Mouse (Mus musculus) stomach, embryonic 16.5 days (tissue): ENCODE data around the gene Cyb561. TPM values are rescaled to one million over a fixed set of nuclear protein-coding genes. Genes with fewer than 3 reads are reported as not detected.

Experiments
- ATAC-seq: fragments of 200-750 bp; cut with Nextera tagmentation; 2 replicates; pipeline ENCODE4 v1.8.0; 2017; ENCODE audit warnings: moderate number of reproducible peaks, moderate TSS enrichment; ENCODE audit not compliant: insufficient read depth, low FRiP score
- H3K27ac ChIP-seq: fragments of 300-500 bp; sonication (generic); 2 replicates; pipeline ENCODE4 v1.5.1; 2014; ENCODE audit warnings: low read length
- H3K27me3 ChIP-seq: fragments of 300-500 bp; sonication (generic); 2 replicates; pipeline ENCODE4 v1.6.1; 2014; ENCODE audit warnings: low read length, control low read depth, mixed read lengths; ENCODE audit not compliant: control insufficient read depth, insufficient read depth
- H3K36me3 ChIP-seq: fragments of 300-500 bp; sonication (generic); 2 replicates; pipeline ENCODE4 v1.6.1; 2014; ENCODE audit warnings: low read length; ENCODE audit not compliant: control insufficient read depth, insufficient read depth
- H3K4me1 ChIP-seq: fragments of 300-500 bp; sonication (generic); 2 replicates; pipeline ENCODE4 v1.6.1; 2014; ENCODE audit warnings: low read length, control low read depth, mixed read lengths; ENCODE audit not compliant: control insufficient read depth, insufficient read depth
- H3K4me2 ChIP-seq: fragments of 300-500 bp; sonication (generic); 2 replicates; pipeline ENCODE4 v1.6.1; 2014; ENCODE audit warnings: low read depth, low read length, mixed read lengths
- H3K4me3 ChIP-seq: fragments of 300-500 bp; sonication (generic); replicated peaks from 2 replicates; pipeline ENCODE4 v1.5.1; 2014; ENCODE audit warnings: mild to moderate bottlenecking, low read length
- H3K9ac ChIP-seq: fragments of 300-500 bp; sonication (generic); 2 replicates; pipeline ENCODE4 v1.6.1; 2014; ENCODE audit warnings: low read length
- H3K9me3 ChIP-seq: fragments of 300-500 bp; sonication (generic); replicated peaks from 2 replicates; pipeline ENCODE4 v1.6.1; 2016; ENCODE audit warnings: low read length, control low read depth; ENCODE audit not compliant: control insufficient read depth
- WGBS: fragments of 180-500 bp; shearing (Covaris S2); extraction: QIAGEN DNeasy Blood & Tissue Kit; methylation state at CpG from one replicate; pipeline ENCODE4 v1.1.7; 2014; 5-methylcytosine and 5-hydroxymethylcytosine counted together
- polyA plus RNA-seq: library from polyadenylated mRNA; unstranded; fragments of >200 nt; fragmentation: Nextera tagmentation; extraction: Ambion mirVana; gene quantifications from 2 replicates; pipeline ENCODE4 v1.2.1, GENCODE M21; 2015

Cyb561 gene
- polyA plus RNA-seq, 1 experiment from 2014 or later: 45.6 TPM

DNA sequence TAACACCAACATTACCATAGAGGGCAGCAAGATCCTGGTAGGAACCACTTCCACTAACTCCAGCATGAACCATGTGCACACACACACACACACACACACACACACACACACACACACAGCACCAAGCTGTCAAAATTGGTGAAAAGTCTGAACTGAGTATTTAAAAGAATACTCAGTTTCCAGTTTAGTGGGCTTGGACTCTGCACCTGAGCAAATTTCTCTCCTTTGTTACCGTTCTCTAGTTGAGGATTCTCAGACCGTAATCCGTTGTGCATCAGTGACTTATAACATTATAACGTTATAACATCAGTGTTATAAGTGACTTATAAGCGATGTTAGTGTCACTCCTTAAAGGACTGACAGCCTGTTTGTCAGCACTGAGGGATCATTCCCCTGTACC is 22.5 kb upstream of the Cyb561 start:
- Histone ChIP-seq H3K27me3 (no peaks in the 10 kb centered on the region), H3K9ac (no peak overlapping the region), H3K27ac (no peak overlapping the region), H3K4me2 (no peak overlapping the region), H3K4me1 (no peaks in the 10 kb centered on the region), H3K4me3 (no peak overlapping the region), H3K9me3 (no peaks in the 10 kb centered on the region), H3K36me3 (no peaks in the 10 kb centered on the region)
- 92% methylated on average over 5 of the region's 5 CpGs for WGBS
- ATAC-seq: no peak

DNA sequence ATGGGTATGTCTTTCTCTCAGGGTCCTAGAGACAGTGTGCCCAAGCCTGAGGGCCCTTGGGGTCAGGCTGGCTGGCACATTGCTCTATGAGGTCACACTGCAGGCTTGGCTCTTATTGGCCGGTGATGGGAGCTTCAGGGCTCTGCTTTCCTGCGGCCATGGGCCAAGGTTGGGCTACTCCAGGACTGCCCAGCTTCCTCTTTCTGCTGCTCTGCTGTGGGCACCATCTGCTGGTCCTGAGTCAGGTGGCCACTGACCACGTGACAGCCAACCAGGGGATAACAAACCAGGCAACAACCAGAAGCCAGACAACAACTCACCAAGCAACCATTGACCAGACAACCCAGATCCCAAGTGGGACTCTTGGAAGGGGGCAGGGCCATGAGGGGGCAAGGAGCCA is 21.9 kb upstream of the Cyb561 start:
- no peaks in the 10 kb centered on the region for H3K27me3 ChIP-seq
- H3K4me3 ChIP-seq: no peak overlapping the region
- ATAC-seq: no peak; the same call in 1 of the 2 replicates
- H3K9me3 ChIP-seq: no peaks in the 10 kb centered on the region
- no peaks in the 10 kb centered on the region for H3K4me1 ChIP-seq
- H3K36me3 ChIP-seq: no peaks in the 10 kb centered on the region
- no peak overlapping the region for H3K9ac ChIP-seq
- WGBS: 71% methylated on average over 3 of the region's 3 CpGs
- H3K27ac ChIP-seq: no peak overlapping the region
- H3K4me2 ChIP-seq: no peak overlapping the region

DNA sequence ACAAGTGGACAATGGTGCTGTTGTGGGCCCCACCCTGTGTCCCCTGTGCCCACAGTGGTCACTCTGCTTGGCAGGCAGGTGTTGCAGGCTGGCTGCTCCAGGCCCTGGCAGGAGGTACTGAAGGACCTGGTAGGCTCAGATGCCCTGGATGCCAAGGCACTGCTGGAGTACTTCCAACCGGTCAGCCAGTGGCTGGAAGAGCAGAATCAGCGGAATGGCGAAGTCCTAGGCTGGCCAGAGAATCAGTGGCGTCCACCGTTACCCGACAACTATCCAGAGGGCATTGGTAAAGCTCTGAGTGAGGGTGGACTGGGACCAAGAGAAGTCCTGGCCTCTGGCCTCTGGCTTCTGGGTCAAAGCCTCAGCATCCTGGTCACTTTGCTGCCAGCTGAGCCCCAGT is 21.5 kb upstream of the Cyb561 start:
- Histone ChIP-seq H3K4me3 (no peak overlapping the region), H3K36me3 (no peaks in the 10 kb centered on the region), H3K4me2 (no peak overlapping the region), H3K27me3 (no peaks in the 10 kb centered on the region; the same call in 1 of the 2 replicates), H3K27ac (no peak overlapping the region), H3K9ac (no peak overlapping the region), H3K9me3 (no peaks in the 10 kb centered on the region), H3K4me1 (no peaks in the 10 kb centered on the region)
- ATAC-seq: no peak
- 82% methylated on average over 6 of the region's 6 CpGs for WGBS

DNA sequence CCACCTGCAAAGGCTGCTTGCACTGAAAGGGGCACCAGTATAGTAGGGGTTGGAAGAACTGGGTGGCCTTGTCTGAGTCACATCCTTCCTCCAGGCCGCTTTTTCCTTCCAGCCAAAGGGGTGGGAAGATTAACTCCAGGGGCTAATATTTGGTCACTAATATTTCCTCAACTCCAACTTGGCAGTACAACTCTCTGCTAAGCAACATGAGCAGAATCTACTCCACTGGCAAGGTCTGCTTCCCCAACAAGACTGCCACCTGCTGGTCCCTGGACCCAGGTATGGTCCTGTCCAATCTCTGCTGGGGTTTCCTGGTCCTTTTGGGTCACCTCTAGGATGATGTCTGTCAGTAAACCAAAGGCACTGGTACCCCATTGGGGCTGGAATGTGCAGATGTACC is 16.4 kb upstream of the Cyb561 start:
- Histone ChIP-seq H3K36me3 (no peaks in the 10 kb centered on the region), H3K27ac (no peak overlapping the region), H3K27me3 (peaks cover 27% of the 10 kb centered on the region), H3K4me2 (no peak overlapping the region), H3K4me1 (peaks cover 3% of the 10 kb centered on the region; the same call in 1 of the 2 replicates), H3K9ac (no peak overlapping the region), H3K4me3 (no peak overlapping the region), H3K9me3 (no peaks in the 10 kb centered on the region)
- ATAC-seq: no peak
- 48% methylated on average over 1 of the region's 1 CpGs for WGBS

DNA sequence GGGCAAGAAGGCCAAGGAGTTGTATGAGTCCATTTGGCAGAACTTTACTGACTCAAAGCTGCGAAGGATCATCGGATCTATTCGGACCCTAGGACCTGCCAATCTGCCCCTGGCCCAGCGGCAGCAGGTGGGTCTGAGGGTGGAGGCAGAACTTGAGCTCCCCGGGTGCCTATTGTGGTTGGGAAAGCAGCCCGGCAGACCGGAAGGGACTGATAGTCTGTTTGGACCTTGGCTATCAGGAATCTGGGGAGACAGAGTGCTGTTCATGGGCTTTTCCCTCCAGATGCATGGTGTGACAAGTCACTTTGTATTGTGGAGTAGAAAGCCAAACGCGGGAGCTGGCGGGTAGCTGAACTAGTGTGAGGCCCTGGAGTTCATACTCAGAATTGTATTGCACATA is 15.8 kb upstream of the Cyb561 start:
- 49% methylated on average over 10 of the region's 10 CpGs for WGBS
- no peak overlapping the region for H3K4me3 ChIP-seq

DNA sequence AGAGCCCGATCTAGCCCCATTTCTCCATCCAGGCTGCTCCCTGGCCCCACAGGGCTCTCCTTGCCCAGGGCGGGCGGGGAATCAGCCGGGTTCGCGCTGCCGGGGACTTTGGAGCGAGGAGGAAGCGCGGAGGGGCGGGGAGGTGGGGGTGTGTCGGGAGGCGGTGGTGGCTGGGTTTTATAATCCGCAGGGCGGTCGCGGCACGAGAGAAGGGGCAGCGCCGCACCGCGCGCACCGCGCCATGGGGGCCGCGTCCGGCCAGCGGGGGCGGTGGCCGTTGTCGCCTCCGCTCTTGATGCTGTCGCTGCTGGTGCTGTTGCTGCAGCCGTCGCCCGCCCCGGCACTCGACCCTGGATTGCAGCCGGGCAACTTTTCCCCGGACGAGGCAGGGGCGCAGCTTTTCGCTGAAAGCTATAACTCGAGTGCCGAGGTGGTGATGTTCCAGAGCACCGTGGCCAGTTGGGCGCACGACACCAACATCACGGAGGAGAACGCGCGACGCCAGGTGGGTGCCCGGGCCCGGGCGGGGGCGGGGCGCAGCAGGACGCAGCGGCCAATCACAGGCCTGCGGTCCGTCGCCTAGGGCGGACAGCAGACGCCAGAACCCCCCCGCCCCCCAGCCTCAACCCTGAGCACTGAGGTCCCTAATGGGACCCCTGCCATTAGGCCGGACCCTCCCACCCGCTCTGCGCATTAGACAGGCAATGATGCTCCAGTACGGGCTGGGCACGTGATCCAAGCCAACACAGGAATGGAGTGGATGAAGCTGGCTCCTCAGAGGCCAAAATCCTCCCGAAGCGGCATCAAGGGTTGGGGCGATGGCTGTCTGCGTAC is 14.8 kb upstream of the Cyb561 start, which contains the start of gene Ace:
TSS of gene Ace (plus strand) at position 205 of the 834 bp plus-strand sequence.
- ATAC-seq: peak; percentile 47; the same call in 1 of the 2 replicates
- Histone ChIP-seq H3K4me3 (peak within 1 kb of the TSS; percentile 59), H3K27ac (no peak within 1 kb of the TSS), H3K9me3 (no peaks in the 10 kb centered on the region), H3K4me1 (peaks cover 3% of the 10 kb centered on the region; the same call in 1 of the 2 replicates), H3K9ac (peak within 1 kb of the TSS; percentile 64), H3K27me3 (peaks cover 27% of the 10 kb centered on the region), H3K36me3 (no peaks in the 10 kb centered on the region), H3K4me2 (peak within 1 kb of the TSS; percentile 99)
- WGBS: under 1% methylated on average over 65 of the region's 76 CpGs

More for the DNA sequence above, 15.8 kb upstream of the Cyb561 start:
- Histone ChIP-seq H3K4me1 (peaks cover 3% of the 10 kb centered on the region; the same call in 1 of the 2 replicates), H3K27me3 (peaks cover 27% of the 10 kb centered on the region), H3K36me3 (no peaks in the 10 kb centered on the region), H3K9ac (no peak overlapping the region), H3K27ac (no peak overlapping the region), H3K4me2 (no peak overlapping the region), H3K9me3 (no peaks in the 10 kb centered on the region)
- no peak for ATAC-seq

DNA sequence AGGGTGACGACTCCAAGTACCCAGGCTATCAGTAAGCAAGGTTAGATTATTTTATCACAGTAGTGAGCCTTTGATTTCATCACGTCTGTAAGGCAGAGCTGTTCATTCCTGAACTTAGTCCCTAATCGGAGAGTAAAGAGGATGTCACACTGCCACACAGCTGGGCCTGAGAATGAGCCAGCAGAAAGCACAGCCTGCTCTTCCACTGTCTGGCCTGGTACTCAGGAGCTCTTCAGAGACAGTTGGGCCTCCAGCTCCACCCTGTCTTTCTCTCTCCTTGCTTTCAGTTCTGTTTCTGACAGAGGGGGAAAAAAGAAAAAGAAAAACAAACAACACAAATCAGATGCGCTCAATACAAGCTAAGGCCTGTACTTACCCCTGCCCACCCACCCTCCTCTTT is 13.2 kb upstream of the Cyb561 start:
- H3K27ac ChIP-seq: no peak overlapping the region
- no peaks in the 10 kb centered on the region for H3K9me3 ChIP-seq
- WGBS: 71% methylated on average over 4 of the region's 4 CpGs
- peaks cover 27% of the 10 kb centered on the region for H3K27me3 ChIP-seq
- H3K4me2 ChIP-seq: no peak overlapping the region
- peaks cover 3% of the 10 kb centered on the region; the same call in 1 of the 2 replicates for H3K4me1 ChIP-seq
- no peak overlapping the region for H3K4me3 ChIP-seq
- no peaks in the 10 kb centered on the region for H3K36me3 ChIP-seq
- no peak for ATAC-seq
- H3K9ac ChIP-seq: no peak overlapping the region

DNA sequence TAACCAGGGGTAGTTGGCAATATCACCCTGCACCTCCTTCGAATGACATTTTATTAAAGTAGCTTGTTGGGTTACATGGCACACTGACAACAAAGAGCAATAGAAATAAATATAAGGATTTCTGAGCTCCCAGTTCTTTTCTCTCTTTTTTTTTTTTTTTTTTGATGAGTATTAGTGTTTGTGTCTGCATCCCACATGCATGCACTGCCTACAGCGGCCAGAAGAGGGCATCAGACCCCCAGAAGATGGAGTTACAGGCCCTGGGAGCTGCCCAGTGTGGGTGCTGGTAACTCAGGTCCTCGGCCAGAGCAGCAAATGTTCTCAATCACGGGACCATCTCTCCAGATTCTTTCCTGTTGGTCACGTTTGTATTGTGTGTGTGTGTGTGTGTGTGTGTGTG is 11.6 kb upstream of the Cyb561 start:
- Histone ChIP-seq H3K9ac (no peak overlapping the region), H3K4me1 (peaks cover 3% of the 10 kb centered on the region; the same call in 1 of the 2 replicates), H3K36me3 (no peaks in the 10 kb centered on the region), H3K4me3 (no peak overlapping the region), H3K27ac (no peak overlapping the region), H3K4me2 (no peak overlapping the region), H3K9me3 (no peaks in the 10 kb centered on the region), H3K27me3 (peaks cover 27% of the 10 kb centered on the region)
- no peak for ATAC-seq
- WGBS: 65% methylated on average over 5 of the region's 5 CpGs

DNA sequence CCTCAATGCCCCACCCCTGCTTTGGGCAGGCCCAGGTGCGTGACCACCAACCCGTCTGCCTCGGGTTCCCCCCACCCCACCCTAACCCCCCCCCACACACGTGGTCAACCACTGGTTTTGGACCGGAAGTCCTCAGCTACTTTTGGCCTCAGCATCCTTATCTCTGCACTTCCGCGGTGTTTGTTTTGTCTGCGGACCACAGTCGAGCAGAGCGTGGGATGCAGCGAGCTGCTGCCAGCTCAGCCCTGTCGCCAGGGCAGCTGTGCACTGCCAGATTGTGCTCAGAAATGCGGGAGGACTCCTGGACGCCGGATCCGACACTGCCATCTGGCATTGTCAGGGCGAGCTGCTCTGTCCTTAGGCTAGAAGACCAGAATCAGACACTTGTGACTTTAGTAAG is 6.2 kb upstream of the Cyb561 start:
- Histone ChIP-seq H3K9ac (no peak overlapping the region), H3K4me1 (no peaks in the 10 kb centered on the region), H3K27ac (no peak overlapping the region), H3K4me2 (no peak overlapping the region), H3K36me3 (no peaks in the 10 kb centered on the region), H3K4me3 (no peak overlapping the region), H3K27me3 (no peaks in the 10 kb centered on the region), H3K9me3 (no peaks in the 10 kb centered on the region)
- WGBS: 19% methylated on average over 17 of the region's 17 CpGs
- ATAC-seq: no peak
